Mouse (Mus musculus): ENCODE data around the gene C77080.

C77080 gene

DNA sequence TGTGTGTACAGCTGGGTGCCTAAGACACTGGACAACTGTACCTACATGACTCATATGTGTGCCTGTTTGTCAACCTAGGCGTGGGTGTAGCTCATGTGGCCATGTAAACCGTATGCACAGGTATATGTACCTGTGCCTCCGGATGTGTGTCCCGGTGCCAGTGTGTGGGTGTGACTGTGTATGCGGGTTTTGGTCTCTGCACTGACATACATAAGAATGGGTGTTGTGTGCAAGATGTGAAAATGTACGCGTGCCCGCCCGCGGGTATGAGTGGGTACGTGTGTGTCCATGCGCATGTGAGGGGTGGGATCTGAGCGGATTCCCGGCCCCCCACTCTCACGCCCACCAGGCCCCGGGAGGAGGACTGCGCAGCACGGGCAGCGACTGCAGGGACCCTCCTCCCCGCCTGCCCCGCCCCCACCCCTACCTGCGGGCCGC is 22.6 kb downstream of the C77080 start:
- DNase-seq (ENCODE audit: low read depth, low spot score): peak; percentile 29

DNA sequence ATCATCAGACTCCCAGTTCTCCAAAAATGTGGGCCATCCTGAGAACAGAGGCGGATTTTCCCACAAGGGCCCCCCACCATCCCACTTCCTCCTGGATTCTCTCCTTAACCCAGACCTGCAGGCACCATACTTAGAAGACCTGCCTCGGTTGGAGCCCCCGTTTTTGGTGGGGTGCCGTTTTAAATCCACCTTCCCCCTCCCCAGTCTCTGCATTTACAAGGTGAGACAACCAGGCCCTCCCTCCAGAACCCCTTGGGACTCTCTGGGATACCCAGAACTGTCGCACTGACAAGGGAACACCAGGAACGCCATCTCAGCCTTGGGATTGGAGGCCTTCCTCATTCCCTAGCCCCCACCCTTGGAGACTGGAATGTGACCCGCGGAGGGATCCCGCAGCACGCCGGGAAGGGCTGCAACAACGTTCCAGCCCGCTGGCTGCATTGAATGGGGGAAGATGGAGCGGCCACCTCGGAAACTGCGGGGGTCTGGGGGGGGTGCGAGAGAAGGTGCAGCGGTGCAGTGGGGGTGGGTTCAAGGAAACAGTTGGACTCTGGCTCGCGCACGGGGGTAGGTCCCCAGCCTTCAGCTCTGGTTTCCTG is 23.3 kb downstream of the C77080 start:
- no peak for DNase-seq (ENCODE audit: low read depth, low spot score)

DNA sequence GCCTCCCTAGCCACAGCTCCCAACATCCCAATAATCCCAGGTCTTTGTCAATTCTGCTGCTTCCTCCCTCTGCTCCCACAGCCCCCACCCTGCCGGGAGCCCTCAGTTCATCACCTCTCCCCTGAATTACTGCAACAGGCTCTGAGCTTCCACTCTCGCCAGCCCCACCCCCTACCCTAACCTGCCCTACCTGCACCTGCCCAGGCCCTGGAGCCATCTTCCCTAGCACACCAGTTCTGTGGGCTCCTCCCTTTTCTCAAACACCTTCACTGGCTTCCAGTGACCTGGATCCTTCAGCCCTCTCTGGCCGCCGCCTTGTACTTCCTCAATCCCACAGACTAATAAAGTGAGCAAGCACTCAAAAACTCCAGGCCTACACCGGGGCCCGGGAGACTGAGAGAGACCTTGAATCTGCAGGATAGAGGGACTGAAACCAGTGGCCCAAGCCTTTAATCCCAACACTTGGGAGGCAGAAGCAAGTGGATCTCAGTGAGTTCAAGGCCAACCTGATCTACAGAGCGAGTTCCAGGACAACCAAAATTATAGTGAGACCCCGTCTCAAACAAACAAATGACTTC is 24.9 kb downstream of the C77080 start:
- DNase-seq (ENCODE audit: low read depth, low spot score): no peak

DNA sequence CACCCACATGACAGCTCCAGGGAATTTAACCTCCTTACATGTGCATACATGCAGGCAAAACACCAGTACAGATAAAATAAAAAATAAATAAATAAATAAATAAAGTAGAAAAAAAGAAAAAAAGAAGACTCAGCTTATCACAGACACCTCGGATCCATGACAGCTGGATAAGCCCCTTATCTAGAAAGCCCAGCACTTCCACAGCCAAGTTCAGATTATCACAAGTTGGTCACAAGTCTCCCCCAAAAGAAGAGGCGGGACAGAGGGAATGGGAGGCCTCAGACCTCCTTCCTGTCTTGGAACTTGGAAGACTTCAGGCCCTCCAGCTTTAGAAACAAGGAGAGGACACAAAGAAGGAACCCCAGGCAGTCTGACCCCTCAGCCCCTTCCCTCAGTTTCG is 26.1 kb downstream of the C77080 start:
- DNase-seq (ENCODE audit: low read depth, low spot score): no peak

DNA sequence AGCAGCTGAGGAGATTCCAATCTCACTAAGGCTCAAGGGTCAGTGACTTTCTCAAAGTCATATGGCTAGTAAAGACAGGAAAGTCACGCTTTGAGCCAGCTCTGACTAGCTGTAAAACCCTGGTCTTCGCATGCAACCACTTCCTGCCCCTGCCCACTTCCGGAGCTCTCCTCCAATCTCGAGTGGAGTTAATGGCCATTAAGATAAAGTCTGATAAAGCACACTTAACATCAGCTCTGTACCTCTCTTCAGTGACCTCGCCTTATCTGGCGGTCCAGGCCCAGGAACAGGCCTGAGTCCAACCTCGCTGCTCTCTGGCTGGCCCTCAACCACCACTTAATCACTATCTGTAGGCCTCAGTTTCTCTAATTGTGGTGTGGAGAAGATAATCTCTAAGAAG is 26.7 kb downstream of the C77080 start:
- no peak for DNase-seq (ENCODE audit: low read depth, low spot score)

DNA sequence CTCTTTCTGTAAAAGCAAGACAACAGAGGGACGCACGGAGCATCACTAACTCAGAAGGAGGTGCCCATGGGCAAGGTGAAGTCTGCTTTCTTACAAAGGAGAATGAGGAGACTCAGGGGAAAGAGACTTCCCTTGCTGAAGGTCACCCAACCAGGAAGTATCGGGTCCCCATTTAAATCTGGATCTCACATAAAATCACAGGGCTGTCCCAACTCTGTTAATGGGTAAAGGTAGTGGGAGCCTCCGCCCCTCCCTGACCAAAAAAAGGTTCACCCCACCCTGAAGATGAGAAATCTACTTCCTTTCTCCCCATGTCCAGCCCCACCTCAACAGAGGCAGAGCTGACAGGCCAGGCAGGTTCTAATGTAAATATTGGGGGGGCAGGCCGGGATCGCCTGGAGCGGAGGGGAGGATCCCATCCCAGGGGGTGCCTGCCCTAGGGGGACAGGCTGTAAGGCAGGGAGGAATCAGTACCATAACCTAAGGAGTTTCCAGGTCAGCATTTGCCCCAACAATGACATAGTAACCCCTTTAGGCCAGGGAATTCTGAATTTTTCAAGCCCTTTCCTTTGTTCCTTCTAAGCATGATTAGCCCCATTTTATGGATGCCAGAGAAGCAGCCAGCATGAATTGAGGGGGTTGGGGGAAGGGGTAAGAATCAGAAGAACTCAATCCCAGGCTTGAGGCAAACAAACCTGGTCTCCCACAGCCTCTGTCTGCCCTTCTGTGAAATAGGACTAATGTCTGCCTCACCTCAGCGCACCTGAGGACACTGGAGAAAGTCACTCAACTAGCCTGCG is 28.4 kb downstream of the C77080 start:
- DNase-seq (ENCODE audit: low read depth, low spot score): no peak

DNA sequence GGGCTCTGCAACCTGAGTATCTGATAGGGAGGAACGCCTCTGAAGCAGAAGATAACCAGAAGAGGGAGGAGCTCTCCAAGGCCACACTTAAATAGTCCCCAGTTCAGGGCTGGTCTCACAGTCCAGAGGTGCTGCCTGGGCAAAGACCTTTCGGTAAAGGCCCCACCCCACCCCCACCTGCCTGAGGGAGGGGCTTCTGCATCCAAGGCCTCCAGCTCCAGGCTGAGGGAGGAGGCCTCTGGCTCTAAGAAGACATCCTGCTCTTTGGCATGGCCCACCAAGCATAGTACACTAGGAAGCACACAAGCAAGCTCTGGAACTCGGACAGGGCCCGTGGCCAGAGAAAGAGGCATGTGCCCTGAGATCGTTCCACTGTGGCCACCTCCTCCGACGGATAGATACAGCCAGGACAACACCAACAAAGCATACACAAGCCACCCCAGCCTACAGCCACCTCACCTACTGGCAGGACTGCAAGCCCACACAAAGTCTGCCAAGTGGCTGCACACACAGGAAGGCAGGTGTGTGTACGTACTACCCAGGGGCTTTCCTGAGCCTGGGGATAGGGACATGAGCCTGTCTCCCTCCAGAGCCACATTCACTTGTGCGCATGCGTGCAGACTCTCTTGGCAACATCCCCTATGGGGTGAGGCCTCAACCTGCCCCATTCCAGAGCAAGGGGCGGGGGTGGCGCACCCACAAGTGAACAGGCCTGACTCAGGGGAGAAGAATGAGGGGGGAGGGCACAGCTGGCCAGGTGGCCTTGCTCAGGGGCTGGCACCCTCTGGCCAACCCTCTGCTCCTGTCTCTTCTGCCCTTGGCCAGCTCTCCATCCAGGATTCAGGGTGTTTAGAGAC is 29.4 kb downstream of the C77080 start:
- no peak for DNase-seq (ENCODE audit: low read depth, low spot score)

DNA sequence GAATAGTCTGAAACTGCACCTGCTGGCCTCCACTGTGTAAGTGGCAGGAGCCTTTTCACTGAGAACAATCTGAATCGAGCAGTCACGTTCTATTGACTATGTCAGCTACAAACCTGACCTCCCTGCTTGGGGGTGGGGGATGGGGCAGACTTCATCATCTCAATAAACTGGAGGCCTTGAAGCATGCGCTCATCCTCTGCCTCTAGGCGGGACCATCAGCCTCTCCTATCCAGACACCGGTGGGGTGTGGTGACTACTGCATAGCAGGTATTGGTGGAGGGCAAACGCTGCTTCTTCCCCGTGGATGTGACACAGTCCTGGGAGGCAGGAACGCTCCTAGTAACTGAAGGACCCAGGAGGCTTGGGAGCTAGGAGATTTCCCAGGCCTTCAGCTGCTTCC is 30.3 kb downstream of the C77080 start:
- no peak for DNase-seq (ENCODE audit: low read depth, low spot score)

DNA sequence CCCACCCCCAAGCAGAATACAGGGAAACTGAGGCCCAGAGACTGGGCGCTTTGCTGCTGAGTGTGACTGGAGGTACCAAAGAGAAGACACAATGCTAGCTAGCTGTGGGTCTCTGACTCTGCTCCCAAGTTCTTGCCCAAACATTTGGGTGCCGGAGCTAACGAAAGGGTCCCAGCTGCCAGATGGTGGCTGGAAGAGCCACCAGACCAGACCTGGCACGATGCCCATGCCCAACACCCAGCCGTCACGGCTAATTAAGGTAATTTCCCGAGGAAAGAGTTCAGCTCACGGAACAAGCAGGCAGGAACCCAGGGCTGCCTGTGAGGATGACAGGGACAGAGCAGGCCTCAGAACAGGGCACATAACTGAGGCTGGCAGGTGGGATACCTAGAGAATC is 33.2 kb downstream of the C77080 start:
- no peak for DNase-seq (ENCODE audit: low read depth, low spot score)

DNA sequence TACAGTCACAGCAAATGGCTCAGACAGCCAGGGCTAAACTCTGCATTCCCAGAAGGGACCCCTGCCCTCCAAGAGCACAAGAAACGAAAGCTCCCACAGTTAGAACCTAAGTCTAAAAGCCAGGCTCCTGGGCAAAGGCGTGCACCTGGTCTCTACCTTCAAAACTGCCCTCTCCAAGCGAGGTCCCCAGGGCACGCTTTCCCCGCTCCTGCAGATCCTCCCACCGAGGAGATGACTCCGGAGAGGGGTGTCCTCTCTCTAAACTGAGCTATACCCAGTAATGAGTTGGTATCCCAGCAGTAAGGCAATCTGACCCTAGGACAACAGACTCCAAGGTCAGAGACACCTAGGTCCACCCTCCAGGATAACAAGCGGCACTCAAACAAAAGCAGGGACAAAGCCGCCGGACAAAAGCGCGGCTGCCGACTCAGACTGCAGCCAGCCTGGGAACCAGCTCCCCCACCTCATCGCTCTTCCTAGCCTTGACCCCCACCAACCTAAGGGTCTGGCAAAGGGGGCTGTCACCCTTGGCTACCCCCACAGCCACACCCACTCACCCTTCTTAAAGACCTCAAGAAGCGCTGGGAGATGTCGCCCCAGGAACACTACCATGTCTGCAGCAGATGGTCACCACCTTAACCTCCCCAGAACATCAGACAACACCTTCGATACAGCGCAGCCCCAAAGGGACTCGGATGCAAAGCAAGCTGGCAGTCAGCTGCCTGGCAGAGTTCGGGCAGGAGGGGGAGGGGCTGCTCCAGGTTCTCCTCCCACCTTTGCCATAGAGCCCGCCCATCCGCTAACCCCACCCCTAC is 33.8 kb downstream of the C77080 start:
- no peak for DNase-seq (ENCODE audit: low read depth, low spot score)

DNA sequence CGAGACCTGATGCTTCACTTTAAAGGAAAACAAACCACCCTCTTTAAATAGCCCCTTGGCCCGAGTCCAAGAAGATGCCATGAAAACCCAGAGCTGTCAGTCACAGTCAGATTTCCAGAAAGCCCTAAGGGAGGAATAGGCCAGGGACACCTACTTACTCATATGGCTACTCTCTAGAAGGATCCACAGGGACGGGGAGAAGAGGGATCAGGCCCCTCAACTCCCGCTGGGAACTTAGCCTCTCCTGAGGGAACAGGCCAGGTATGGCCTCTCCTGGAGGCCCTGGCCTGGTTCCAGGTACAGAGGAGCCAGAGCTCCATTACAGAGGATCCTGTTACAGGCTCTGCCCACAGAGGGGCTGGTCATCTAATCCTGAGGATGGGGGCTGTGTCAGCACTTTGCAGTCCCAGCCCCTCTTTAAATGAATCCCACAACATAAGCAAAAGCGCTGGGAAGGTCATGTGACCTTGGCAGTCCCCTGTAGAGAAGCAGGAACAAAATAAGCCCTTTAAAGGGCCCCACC is 34.7 kb downstream of the C77080 start:
- no peak for DNase-seq (ENCODE audit: low read depth, low spot score)

DNA sequence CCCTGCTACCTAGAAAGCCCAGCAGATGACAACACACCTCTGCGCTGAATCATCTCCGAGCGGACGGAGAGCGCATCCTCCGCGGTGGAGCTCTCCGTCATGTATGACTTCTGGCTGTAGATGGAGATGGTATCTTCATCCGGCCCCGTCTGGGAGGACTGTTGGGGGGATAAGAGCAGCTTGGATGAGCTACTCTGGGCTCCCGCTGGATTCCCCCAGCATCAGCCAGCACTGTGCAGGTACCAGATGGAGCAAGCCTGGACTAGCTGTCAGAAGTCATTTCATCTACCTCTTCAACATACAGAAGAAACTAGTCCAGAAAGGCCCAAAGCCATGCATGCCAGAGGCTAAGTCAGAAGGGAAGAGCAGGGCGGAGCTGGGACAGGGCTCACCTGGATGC is 35.9 kb downstream of the C77080 start:
- DNase-seq (ENCODE audit: low read depth, low spot score): no peak

DNA sequence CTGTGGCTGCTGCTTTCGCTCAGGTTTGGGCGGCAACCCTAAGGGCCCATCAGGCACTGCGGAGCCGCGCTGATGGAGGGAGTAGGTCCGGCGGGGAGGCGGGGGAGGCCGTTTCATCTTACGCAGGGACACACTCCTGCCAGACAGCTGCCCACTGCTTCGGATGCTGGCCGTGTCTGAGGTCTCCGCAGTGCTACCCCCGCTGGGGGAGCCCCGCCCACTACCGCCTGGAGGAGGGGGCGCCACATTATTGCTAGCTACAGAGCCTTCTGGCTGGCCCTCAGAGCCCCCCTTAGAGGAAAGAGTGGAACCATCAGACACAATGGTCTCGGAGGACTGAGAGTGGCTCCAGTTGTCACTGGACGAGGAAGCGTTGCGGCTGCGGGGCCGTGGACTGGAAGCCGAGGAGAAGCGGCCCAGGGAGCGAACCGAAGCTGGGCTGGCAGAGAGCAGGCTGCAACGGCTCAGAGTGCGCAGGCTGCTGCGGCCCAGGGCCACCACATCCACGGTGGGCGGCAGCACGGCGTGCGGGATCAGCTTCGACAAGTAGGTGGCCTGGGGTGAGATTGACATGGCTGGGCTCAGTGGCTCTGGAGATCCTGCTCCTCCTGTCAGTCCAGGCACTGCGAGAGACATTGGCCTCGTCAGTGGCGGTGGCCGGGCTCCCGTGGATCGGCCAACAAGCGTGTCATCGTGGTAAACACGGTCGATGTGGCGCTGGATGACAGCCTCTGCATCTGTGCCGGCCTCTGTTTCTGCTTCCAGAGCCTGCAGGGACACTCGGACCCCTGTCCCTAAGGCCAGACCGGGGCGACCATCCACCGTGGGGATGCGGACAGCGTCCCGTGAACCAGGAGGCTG is 37.6 kb downstream of the C77080 start:
- DNase-seq (ENCODE audit: low read depth, low spot score): no peak

DNA sequence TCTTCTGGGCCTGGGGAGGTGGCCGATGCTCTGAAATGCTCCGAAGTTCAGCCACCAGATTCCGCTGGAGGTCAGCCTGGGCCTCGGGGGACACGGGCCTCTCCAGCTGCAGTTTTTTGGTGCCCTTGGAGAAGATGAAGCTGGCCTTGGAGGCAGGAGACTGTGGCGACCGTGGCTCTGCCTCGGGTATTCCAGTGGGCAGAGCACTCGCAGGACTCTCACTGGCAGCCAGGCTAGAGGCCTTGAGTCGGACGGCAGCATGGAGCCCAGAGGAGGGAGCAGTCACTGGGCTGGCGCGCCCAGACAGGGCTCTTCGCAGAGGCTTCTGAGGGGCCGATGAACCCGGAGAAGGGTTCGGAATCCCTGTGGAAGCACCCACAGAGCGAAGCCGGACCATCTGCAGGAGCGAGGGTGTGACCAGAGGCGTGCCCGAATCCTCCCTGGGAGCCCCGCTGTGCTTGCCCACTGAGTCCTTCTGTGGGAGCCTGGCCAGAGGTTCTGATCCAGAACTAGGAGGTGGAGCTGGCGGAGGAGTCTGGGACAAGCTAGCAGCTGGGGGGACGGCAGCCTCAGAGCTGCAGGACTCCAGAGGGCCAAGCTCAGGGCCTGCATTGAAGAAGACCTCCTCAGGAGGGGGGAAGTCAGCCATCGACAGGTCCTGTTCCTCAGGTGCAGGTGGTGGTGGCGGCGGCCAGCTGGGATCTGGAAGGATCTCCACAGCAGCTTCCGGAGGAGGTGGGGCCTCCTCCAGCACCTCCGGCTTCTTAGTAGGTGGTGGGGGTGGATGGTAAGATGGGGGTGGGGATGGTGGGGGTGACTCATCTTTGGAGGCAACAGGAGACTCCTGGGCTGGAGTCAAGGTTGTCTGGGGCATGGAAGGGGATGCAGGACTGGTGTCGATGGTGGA is 38.9 kb downstream of the C77080 start:
- DNase-seq (ENCODE audit: low read depth, low spot score): no peak

DNA sequence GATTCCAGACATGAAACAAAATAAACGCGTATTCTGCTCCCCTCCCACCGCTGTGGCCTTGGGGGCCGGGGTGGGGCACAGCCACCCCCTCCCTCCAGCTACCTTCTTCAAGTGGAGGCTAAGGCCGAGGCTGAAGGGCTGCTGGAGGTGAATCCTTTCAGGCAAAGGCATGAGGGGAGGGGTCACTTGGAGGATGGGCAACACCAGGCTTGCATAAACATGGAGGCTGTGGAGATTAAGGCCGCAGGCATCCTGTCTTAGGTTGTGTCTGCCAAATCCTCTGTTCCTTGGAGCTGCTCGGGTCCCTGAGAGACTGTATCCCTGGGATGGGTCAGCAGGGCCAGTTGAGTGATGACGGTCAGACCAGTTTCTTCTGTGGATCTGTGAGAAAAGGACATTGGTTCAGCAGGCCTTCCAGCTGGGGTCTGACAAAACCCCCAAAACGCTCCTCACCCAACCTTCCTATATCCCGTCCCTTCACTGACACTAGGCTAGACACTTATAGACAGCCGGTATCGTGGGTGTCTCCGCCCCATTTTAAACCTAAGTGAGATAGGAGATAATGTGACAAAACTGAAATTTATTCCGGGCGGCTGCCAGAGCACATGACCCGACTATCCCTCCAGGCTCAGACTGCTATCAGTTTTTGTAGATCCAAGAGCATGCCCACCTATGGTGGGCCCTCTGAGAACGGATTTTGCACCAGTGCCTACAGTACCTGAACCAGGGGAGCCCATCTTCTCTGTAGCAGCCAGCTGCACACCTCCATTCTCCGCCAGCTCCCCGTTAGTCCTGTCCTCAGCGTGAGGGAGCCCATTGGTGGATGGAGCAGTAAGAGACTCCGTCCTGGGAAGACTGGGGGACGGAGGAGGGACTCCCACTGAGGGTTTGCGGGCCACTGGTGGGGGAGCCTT is 39.9 kb downstream of the C77080 start:
- no peak for DNase-seq (ENCODE audit: low read depth, low spot score)

DNA sequence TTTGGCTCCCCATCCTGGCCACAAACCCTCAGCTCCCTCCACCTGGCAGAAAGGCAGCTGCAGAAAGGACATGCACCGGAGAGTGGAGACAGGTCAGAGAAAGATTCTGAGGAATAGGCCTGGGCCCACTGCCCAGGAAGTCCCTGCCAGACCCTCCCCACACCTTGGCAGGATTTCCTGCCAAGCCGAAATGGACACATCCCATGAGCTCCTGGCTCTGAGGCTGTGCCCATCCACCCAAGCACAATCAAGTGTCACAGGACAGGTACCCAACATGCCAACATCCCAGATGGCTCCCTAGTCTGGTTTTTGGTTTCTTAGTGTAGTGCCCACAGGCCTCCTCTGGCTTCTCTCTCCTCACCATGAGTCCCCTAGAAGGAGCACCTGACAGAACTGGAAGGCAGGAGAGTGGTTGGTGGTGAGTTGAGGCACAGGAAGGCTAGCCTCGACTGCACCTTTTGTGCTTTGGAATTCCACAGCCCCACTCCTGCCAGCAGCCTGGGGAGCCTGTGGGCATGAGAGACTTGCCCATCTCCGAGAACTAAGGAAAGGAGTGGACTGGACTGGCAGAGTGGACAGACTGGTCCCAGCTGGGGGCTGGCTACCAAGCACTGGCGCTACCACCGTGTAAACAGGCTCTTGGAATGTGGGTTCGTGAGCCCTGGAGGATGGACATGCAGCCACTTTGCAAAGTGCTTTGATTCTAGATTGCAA is 40.7 kb downstream of the C77080 start:
- DNase-seq (ENCODE audit: low read depth, low spot score): no peak

DNA sequence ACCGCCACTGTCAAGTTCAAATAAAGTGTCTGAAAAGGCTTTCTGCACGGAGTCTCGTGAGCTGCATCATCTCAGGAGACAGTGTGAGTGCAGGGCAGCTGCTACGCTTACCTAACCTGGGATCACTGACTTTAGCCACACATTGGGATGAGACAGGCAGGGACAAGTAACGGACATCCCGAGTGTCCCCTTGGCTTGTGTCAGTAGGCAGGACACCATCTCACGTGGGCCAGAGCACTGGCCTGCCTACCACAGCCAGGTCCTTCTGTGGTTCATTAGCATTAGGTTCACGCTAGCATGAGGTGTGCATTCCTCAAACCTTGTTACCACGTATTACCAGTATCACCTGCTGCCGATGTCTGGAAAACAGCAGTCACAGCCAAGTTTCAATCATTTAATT is 42.0 kb downstream of the C77080 start:
- DNase-seq (ENCODE audit: low read depth, low spot score): no peak
